ENCODE assay signal across 12 mouse cellular contexts in the genomic region with DNA sequence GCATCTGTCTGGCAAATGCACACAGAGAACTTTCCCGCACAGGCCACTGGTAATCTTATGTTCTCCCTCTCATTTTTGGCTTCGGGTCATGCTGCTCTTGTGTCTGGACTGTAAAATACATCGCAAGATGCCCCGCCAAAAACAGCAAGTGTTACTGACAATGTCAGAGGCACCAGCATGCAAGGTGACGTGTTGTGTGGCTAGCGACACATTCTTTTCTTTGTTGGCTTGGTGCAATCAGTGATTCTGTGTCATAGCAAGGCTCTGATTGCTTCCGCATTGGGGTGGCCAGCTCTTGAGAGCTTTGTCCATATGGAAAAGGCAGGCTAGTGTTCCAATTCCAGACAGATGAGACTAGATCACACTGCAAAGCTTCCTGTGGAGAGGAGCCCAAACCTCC.
A peak's percentile ranks its signal among the peaks of the same experiment; 100 is the strongest.
DNase-seq lines count a peak whose midpoint lies in the region; ATAC-seq and TF ChIP-seq lines count a peak whose summit lies in the region.
"Had no signal": no experiment of that assay in that cellular context is flagged by ENCODE, and none has a peak within 500 bp of the region (broad histone marks: within the 10 kb centered on the region; RNA-seq: fewer than 3 reads in every experiment).

No protein-coding gene starts in this region.

- H3K27ac ChIP-seq in heart, embryonic 11.5 days (ENCODE audit: low read depth, low read length), result peak overlapping the region; percentile 69
- H3K27ac ChIP-seq in kidney, postnatal 0 days, result no peak overlapping the region
- peak overlapping the region; percentile 86 for H3K27ac ChIP-seq in embryonic facial prominence, embryonic 13.5 days
- peak overlapping the region; percentile 26; the same call in 1 of the 2 replicates for H3K27ac ChIP-seq in limb, embryonic 12.5 days

- no peak overlapping the region for H3K4me2 ChIP-seq in heart, embryonic 11.5 days
- H3K4me2 ChIP-seq in kidney, postnatal 0 days (ENCODE audit: low read length), result no peak overlapping the region
- no peak overlapping the region for H3K4me2 ChIP-seq in embryonic facial prominence, embryonic 13.5 days
- no peak overlapping the region for H3K4me2 ChIP-seq in limb, embryonic 12.5 days
- H3K4me2 ChIP-seq: liver, embryonic 11.5 days had no signal

- H3K4me3 ChIP-seq in heart, embryonic 11.5 days (ENCODE audit: low read depth, low read length), result no peak overlapping the region
- no peak overlapping the region for H3K4me3 ChIP-seq in kidney, postnatal 0 days (replicated peaks; ENCODE audit: low read depth, low read length)
- H3K4me3 ChIP-seq in embryonic facial prominence, embryonic 13.5 days, result no peak overlapping the region
- H3K4me3 ChIP-seq in limb, embryonic 12.5 days (replicated peaks), result no peak overlapping the region

- no peak for TF ChIP-seq CTCF in kidney, postnatal 0 days (IDR thresholded peaks at IDR 0.05; ENCODE audit: low read depth)

- DNase-seq in heart, adult 9 months (ENCODE audit: low spot score in 2 of 2), result no peak
- peak; percentile 40 for DNase-seq in kidney, postnatal 0 days (ENCODE audit: low spot score)
- no peak for DNase-seq in kidney, postnatal 36 days
- DNase-seq in cerebellum, postnatal 14 days, result no peak
- no peak for DNase-seq in left cerebral cortex, postnatal 4 days
- DNase-seq: cerebellum, adult 8-10 months; kidney, adult 11 months; layer of hippocampus, postnatal 36 days had no signal

- peaks cover 15% of the 10 kb centered on the region for H3K4me1 ChIP-seq in heart, embryonic 11.5 days (ENCODE audit: control insufficient read depth, insufficient read depth, low read length)
- H3K4me1 ChIP-seq in kidney, postnatal 0 days (replicated peaks; ENCODE audit: insufficient read depth, low read length), result peaks cover 6% of the 10 kb centered on the region
- peaks cover 60% of the 10 kb centered on the region for H3K4me1 ChIP-seq in embryonic facial prominence, embryonic 13.5 days
- peaks cover 33% of the 10 kb centered on the region for H3K4me1 ChIP-seq in limb, embryonic 12.5 days (replicated peaks)

- intact Hi-C loops in left cerebral cortex, postnatal 4 days (cut with DNase I), result no loop called here

- no peaks in the 10 kb centered on the region for H3K27me3 ChIP-seq in heart, embryonic 11.5 days (ENCODE audit: control insufficient read depth, insufficient read depth, low read length)
- H3K27me3 ChIP-seq in kidney, postnatal 0 days (ENCODE audit: insufficient read depth, low read length), result no peaks in the 10 kb centered on the region
- no peaks in the 10 kb centered on the region for H3K27me3 ChIP-seq in embryonic facial prominence, embryonic 13.5 days
- no peaks in the 10 kb centered on the region for H3K27me3 ChIP-seq in limb, embryonic 12.5 days

- peaks cover 2% of the 10 kb centered on the region; the same call in 1 of the 2 replicates for H3K36me3 ChIP-seq in heart, embryonic 11.5 days (ENCODE audit: control insufficient read depth, insufficient read depth, low read length)
- H3K36me3 ChIP-seq in kidney, postnatal 0 days (ENCODE audit: insufficient read depth, low read length), result no peaks in the 10 kb centered on the region
- H3K36me3 ChIP-seq in embryonic facial prominence, embryonic 13.5 days, result peaks cover 1% of the 10 kb centered on the region; the same call in 1 of the 2 replicates
- no peaks in the 10 kb centered on the region for H3K36me3 ChIP-seq in limb, embryonic 12.5 days

- 51% methylated on average over 7 of the region's 7 CpGs for WGBS in heart, embryonic 11.5 days (ENCODE audit: insufficient replicate concordance)
- WGBS in kidney, postnatal 0 days, result 66% methylated on average over 7 of the region's 7 CpGs
- 70% methylated on average over 7 of the region's 7 CpGs for WGBS in embryonic facial prominence, embryonic 13.5 days
- 79% methylated on average over 7 of the region's 7 CpGs for WGBS in limb, embryonic 12.5 days

- ATAC-seq in heart, embryonic 11.5 days (replicated peaks; ENCODE audit: insufficient number of reproducible peaks, low FRiP score, low TSS enrichment), result no peak
- ATAC-seq in kidney, postnatal 0 days (replicated peaks; ENCODE audit: low FRiP score, low read depth), result no peak
- ATAC-seq in embryonic facial prominence, embryonic 13.5 days (ENCODE audit: insufficient number of reproducible peaks, insufficient read depth, low FRiP score, low TSS enrichment, low read depth), result no peak
- no peak for ATAC-seq in limb, embryonic 12.5 days (ENCODE audit: insufficient number of reproducible peaks, insufficient read depth, low FRiP score, low TSS enrichment, low read depth)

- no peaks in the 10 kb centered on the region for H3K9me3 ChIP-seq in heart, embryonic 11.5 days (replicated peaks; ENCODE audit: control insufficient read depth, low read length)
- no peaks in the 10 kb centered on the region for H3K9me3 ChIP-seq in kidney, postnatal 0 days (replicated peaks; ENCODE audit: low read length)
- H3K9me3 ChIP-seq in embryonic facial prominence, embryonic 13.5 days, result no peaks in the 10 kb centered on the region
- no peaks in the 10 kb centered on the region for H3K9me3 ChIP-seq in limb, embryonic 12.5 days

- H3K9ac ChIP-seq in heart, embryonic 11.5 days (ENCODE audit: low read depth, low read length), result no peak overlapping the region
- H3K9ac ChIP-seq in kidney, postnatal 0 days (ENCODE audit: low read depth, low read length), result no peak overlapping the region
- no peak overlapping the region for H3K9ac ChIP-seq in embryonic facial prominence, embryonic 13.5 days
- no peak overlapping the region for H3K9ac ChIP-seq in limb, embryonic 12.5 days (replicated peaks)
